ENCODE assay signal across 8 mouse cellular contexts in genomic region chr16:30307961-30308615, GRCm38 (mm10). TPM values are rescaled to one million over a fixed set of nuclear protein-coding genes. Genes with fewer than 3 reads are reported as not detected.
DNase-seq lines count a peak whose midpoint lies in the region; ATAC-seq and TF ChIP-seq lines count a peak whose summit lies in the region.

No protein-coding gene starts in this region.

- peak overlapping the region; percentile 57 for H3K9ac ChIP-seq in forebrain, embryonic 12.5 days
- H3K9ac ChIP-seq in midbrain, embryonic 16.5 days (ENCODE audit: low read depth, low read length): peak overlapping the region; percentile 74

- H3K4me2 ChIP-seq in forebrain, embryonic 12.5 days: peak overlapping the region; percentile 99
- peak overlapping the region; percentile 96 for H3K4me2 ChIP-seq in midbrain, embryonic 16.5 days (ENCODE audit: low read length)

- peaks cover 4% of the 10 kb centered on the region; the same call in 1 of the 2 replicates for H3K9me3 ChIP-seq in erythroblast, embryonic 14.5 days (ENCODE audit: control insufficient read depth, low read length)
- H3K9me3 ChIP-seq in E14TG2a.4 (ENCODE audit: low read length): no peaks in the 10 kb centered on the region
- no peaks in the 10 kb centered on the region for H3K9me3 ChIP-seq in forebrain, embryonic 12.5 days
- H3K9me3 ChIP-seq in midbrain, embryonic 16.5 days (replicated peaks; ENCODE audit: control insufficient read depth, low read length, poor library complexity, severe bottlenecking): no peaks in the 10 kb centered on the region

- TF ChIP-seq CTCF in E14TG2a.4 (conservative IDR thresholded peaks at IDR 0.05; ENCODE audit: low read length): no peak

- H3K4me1 ChIP-seq in erythroblast, embryonic 14.5 days (ENCODE audit: control insufficient read depth): peaks cover 33% of the 10 kb centered on the region
- H3K4me1 ChIP-seq in E14TG2a.4 (replicated peaks; ENCODE audit: low read depth, low read length): peaks cover 23% of the 10 kb centered on the region
- peaks cover 20% of the 10 kb centered on the region for H3K4me1 ChIP-seq in forebrain, embryonic 12.5 days
- H3K4me1 ChIP-seq in midbrain, embryonic 16.5 days (ENCODE audit: control insufficient read depth, insufficient read depth, low read length): peaks cover 18% of the 10 kb centered on the region

- no peak overlapping the region for H3K27ac ChIP-seq in forebrain, embryonic 12.5 days
- H3K27ac ChIP-seq in midbrain, embryonic 16.5 days (ENCODE audit: low read length): no peak overlapping the region

- H3K4me3 ChIP-seq in erythroblast, embryonic 14.5 days (replicated peaks): peak overlapping the region; percentile 58
- H3K4me3 ChIP-seq in E14TG2a.4 (replicated peaks; ENCODE audit: low read length): peak overlapping the region; percentile 80
- peak overlapping the region; percentile 63 for H3K4me3 ChIP-seq in forebrain, embryonic 12.5 days (replicated peaks)
- H3K4me3 ChIP-seq in midbrain, embryonic 16.5 days (ENCODE audit: low read depth, low read length): peak overlapping the region; percentile 67

- 13% methylated on average over 29 of the region's 29 CpGs for WGBS in forebrain, embryonic 12.5 days
- WGBS in midbrain, embryonic 16.5 days: 14% methylated on average over 29 of the region's 29 CpGs

- H3K27me3 ChIP-seq in erythroblast, embryonic 14.5 days (ENCODE audit: control insufficient read depth): peaks cover 43% of the 10 kb centered on the region
- H3K27me3 ChIP-seq in E14TG2a.4 (ENCODE audit: insufficient read depth, low read length): peaks cover 75% of the 10 kb centered on the region
- H3K27me3 ChIP-seq in forebrain, embryonic 12.5 days: peaks cover 82% of the 10 kb centered on the region
- peaks cover 35% of the 10 kb centered on the region for H3K27me3 ChIP-seq in midbrain, embryonic 16.5 days (ENCODE audit: control insufficient read depth, insufficient read depth, low read depth, low read length)

- DNase-seq in kidney, postnatal 4 days: peak; percentile 18 to 28
- DNase-seq in right cerebral cortex, postnatal 36 days (ENCODE audit: low spot score in 2 of 2): no peak

- no peak for ATAC-seq in erythroblast, adult 5-6 weeks (replicated peaks; ENCODE audit: low FRiP score, poor library complexity, severe bottlenecking)
- ATAC-seq in forebrain, embryonic 12.5 days (ENCODE audit: low FRiP score): 0 out of 2 replicates have a peak, but pooled peaks have one; percentile 10
- ATAC-seq in midbrain, embryonic 16.5 days: peak; percentile 33
- no peak for ATAC-seq in inflammation-experienced regulatory T-cells, adult 6 months

- H3K36me3 ChIP-seq in erythroblast, embryonic 14.5 days (ENCODE audit: control insufficient read depth): peaks cover 9% of the 10 kb centered on the region
- peaks cover 10% of the 10 kb centered on the region; the same call in 1 of the 2 replicates for H3K36me3 ChIP-seq in E14TG2a.4 (ENCODE audit: insufficient read depth, low read length)
- no peaks in the 10 kb centered on the region for H3K36me3 ChIP-seq in forebrain, embryonic 12.5 days (replicated peaks)
- H3K36me3 ChIP-seq in midbrain, embryonic 16.5 days (ENCODE audit: control insufficient read depth, insufficient read depth, low read length): no peaks in the 10 kb centered on the region; the same call in 1 of the 2 replicates

RNA-seq across cellular contexts. Expression of gene Gp5, which starts 2.5 kb away (rescaled TPM):
- 0.22 and 0.35 TPM in 2 replicates for polyA plus RNA-seq in erythroblast, embryonic 14.5 days (2012)
- total RNA-seq in erythroblast, adult 5-6 weeks (2015; ENCODE audit: low replicate concordance): 1.0 TPM in 1 of 2 replicates, not detected in the other
- total RNA-seq in erythroblast, adult 5-6 weeks (2017; ENCODE audit: low replicate concordance): 0.77 and 2.1 TPM in 2 replicates
- polyA plus RNA-seq in forebrain, embryonic 12.5 days (2016; fragmentation: Nextera tagmentation; extraction: Ambion mirVana): 0.74 and 0.91 TPM in 2 replicates
- polyA plus RNA-seq in midbrain, embryonic 16.5 days (2015; fragmentation: Nextera tagmentation; extraction: Ambion mirVana): 0.55 and 0.62 TPM in 2 replicates
- not detected for polyA plus RNA-seq in inflammation-experienced regulatory T-cells, adult 6 months (2017; shearing (Covaris generic))

RNA-seq across cellular contexts. Expression of gene Lrrc15, which starts 25.0 kb away (rescaled TPM):
- not detected in 2 replicates for polyA plus RNA-seq in erythroblast, embryonic 14.5 days (2012)
- total RNA-seq in erythroblast, adult 5-6 weeks (2015; ENCODE audit: low replicate concordance): not detected in 2 replicates
- 0.09 TPM in 1 of 2 replicates, not detected in the other for total RNA-seq in erythroblast, adult 5-6 weeks (2017; ENCODE audit: low replicate concordance)
- 0.46 and 0.57 TPM in 2 replicates for polyA plus RNA-seq in forebrain, embryonic 12.5 days (2016; fragmentation: Nextera tagmentation; extraction: Ambion mirVana)
- polyA plus RNA-seq in midbrain, embryonic 16.5 days (2015; fragmentation: Nextera tagmentation; extraction: Ambion mirVana): 0.21 and 0.25 TPM in 2 replicates
- polyA plus RNA-seq in inflammation-experienced regulatory T-cells, adult 6 months (2017; shearing (Covaris generic)): under 1 TPM in 1 of 3 experiments, not detected in 2; 0.07 TPM

RNA-seq across cellular contexts. Expression of gene Cpn2, which starts 40.8 kb away (rescaled TPM):
- 0.01 TPM in 1 of 2 replicates, not detected in the other for polyA plus RNA-seq in erythroblast, embryonic 14.5 days (2012)
- not detected in 2 replicates for total RNA-seq in erythroblast, adult 5-6 weeks (2015; ENCODE audit: low replicate concordance)
- not detected in 2 replicates for total RNA-seq in erythroblast, adult 5-6 weeks (2017; ENCODE audit: low replicate concordance)
- not detected in 2 replicates for polyA plus RNA-seq in forebrain, embryonic 12.5 days (2016; fragmentation: Nextera tagmentation; extraction: Ambion mirVana)
- not detected in 2 replicates for polyA plus RNA-seq in midbrain, embryonic 16.5 days (2015; fragmentation: Nextera tagmentation; extraction: Ambion mirVana)
- polyA plus RNA-seq in inflammation-experienced regulatory T-cells, adult 6 months (2017; shearing (Covaris generic)): not detected

Comparison
In these comparisons a context has a peak if more than half of its experiments do, and no peak if none do; other contexts are left out.
1. ATAC-seq: peak in forebrain, embryonic 12.5 days (single experiment) and midbrain, embryonic 16.5 days (single experiment); none in erythroblast, adult 5-6 weeks (single experiment) and inflammation-experienced regulatory T-cells, adult 6 months (single experiment).
2. DNase-seq: peak in kidney, postnatal 4 days (2 of 2); none in right cerebral cortex, postnatal 36 days (0 of 2).
3. Peak in every context shown above with its lines, with median percentiles within 50 percentile points of each other: H3K4me3 ChIP-seq.